Mouse (Mus musculus) MEL (cell line): ENCODE results near the gene Iqcf1.

Experiments used
- CHD2 ChIP-seq: IDR thresholded peaks from 2 replicates; pipeline ENCODE4 v1.6.1; 2011; ENCODE audit warnings: low read length, improper control_type of control experiment
- CTCF ChIP-seq, 3 experiments: IDR thresholded peaks in 2 of 3; conservative IDR thresholded peaks in 1 of 3; 2 replicates each; pipeline ENCODE4 v1.5.1; 2011 to 2012; ENCODE audit warnings: low read length in 3 of 3, low read depth in 2 of 3, mild to moderate bottlenecking in 2 of 3, improper control_type of control experiment in 1 of 3, inconsistent platforms in 1 of 3, mixed read lengths in 1 of 3, moderate library complexity in 1 of 3; ENCODE audit not compliant: control insufficient read depth in 1 of 3, insufficient read depth in 1 of 3, poor library complexity in 1 of 3, severe bottlenecking in 1 of 3
- EP300 ChIP-seq, 2 experiments: IDR thresholded peaks; 2 replicates each; pipeline ENCODE4 v1.6.1; 2011; ENCODE audit warnings: improper control_type of control experiment in 2 of 2, low read length in 2 of 2, low read depth in 1 of 2, mild to moderate bottlenecking in 1 of 2
- GATA1 ChIP-seq: IDR thresholded peaks from 2 replicates; pipeline ENCODE4 v1.6.1; 2011; ENCODE audit warnings: low read depth, low read length, improper control_type of control experiment
- MAX ChIP-seq: IDR thresholded peaks from 2 replicates; pipeline ENCODE4 v1.6.1; 2011; ENCODE audit warnings: low read length, improper control_type of control experiment
- MAZ ChIP-seq: IDR thresholded peaks from 2 replicates; pipeline ENCODE4 v1.6.1; 2012; ENCODE audit warnings: low read depth, mild to moderate bottlenecking, inconsistent platforms, low read length, improper control_type of control experiment
- MYC ChIP-seq: IDR thresholded peaks from 2 replicates; pipeline ENCODE4 v1.6.1; 2011; ENCODE audit warnings: low read depth, mild to moderate bottlenecking, low read length, improper control_type of control experiment, moderate library complexity
- NRF1 ChIP-seq: IDR thresholded peaks from 2 replicates; pipeline ENCODE4 v1.6.1; 2014; ENCODE audit warnings: low read depth, mild to moderate bottlenecking, inconsistent platforms, low read length, improper control_type of control experiment, moderate library complexity; ENCODE audit not compliant: poor library complexity, insufficient read depth, severe bottlenecking
- POLR2A ChIP-seq, 2 experiments: IDR thresholded peaks; 2 replicates each; pipeline ENCODE4 v1.6.1; 2011 to 2012; ENCODE audit warnings: low read length in 2 of 2, mild to moderate bottlenecking in 2 of 2, control low read depth in 1 of 2, improper control_type of control experiment in 1 of 2, low read depth in 1 of 2, moderate library complexity in 1 of 2; ENCODE audit not compliant: control insufficient read depth in 1 of 2, insufficient read depth in 1 of 2, poor library complexity in 1 of 2
- POLR2AphosphoS2 ChIP-seq: IDR thresholded peaks from 2 replicates; pipeline ENCODE4 v1.6.1; 2011; ENCODE audit warnings: low read length, improper control_type of control experiment
- SIN3A ChIP-seq: IDR thresholded peaks from 2 replicates; pipeline ENCODE4 v1.6.1; 2012; ENCODE audit warnings: low read length, improper control_type of control experiment, inconsistent platforms
- TCF12 ChIP-seq: IDR thresholded peaks from 2 replicates; pipeline ENCODE4 v1.6.1; 2014; ENCODE audit warnings: low read depth, mild to moderate bottlenecking, inconsistent platforms, low read length, improper control_type of control experiment, moderate library complexity
- USF2 ChIP-seq, 2 experiments: IDR thresholded peaks; 2 replicates each; pipeline ENCODE4 v1.6.1; 2011 to 2012; ENCODE audit warnings: improper control_type of control experiment in 2 of 2, low read length in 2 of 2, borderline replicate concordance in 1 of 2, inconsistent platforms in 1 of 2, low read depth in 1 of 2, mild to moderate bottlenecking in 1 of 2; ENCODE audit not compliant: insufficient read depth in 1 of 2

DNA sequence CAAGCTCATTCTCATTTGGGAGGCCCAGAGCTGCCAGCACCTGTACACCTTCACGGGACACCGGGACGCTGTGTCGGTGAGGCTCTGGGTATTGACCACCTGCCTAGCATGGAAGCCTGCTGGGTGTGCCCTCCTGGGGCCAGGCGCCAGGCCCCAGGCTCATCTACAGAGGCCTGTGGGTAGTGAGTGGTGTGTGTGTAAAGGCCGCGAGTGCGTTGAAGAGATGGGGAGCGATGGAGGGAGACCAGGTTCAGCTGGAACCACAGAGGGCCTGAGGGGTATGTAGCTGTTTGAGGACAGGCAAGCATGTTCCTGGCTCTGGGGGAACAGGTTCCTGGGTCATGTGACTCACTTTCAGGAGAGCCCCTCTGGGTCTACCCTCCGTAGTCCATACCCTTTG, 16.6 kb upstream of the Iqcf1 start:
- TF ChIP-seq EP300 (IDR thresholded peaks at IDR 0.05; ENCODE audit: low read depth in 1 of 2, low read length in 2 of 2): no peak
- TF ChIP-seq GATA1: no peak
- TF ChIP-seq POLR2AphosphoS2: no peak
- TF ChIP-seq MYC: no peak
- no peak for TF ChIP-seq USF2 (IDR thresholded peaks at IDR 0.05; ENCODE audit: borderline replicate concordance in 1 of 2, insufficient read depth in 1 of 2, low read depth in 1 of 2, low read length in 2 of 2)
- TF ChIP-seq POLR2A (IDR thresholded peaks at IDR 0.05; ENCODE audit: control insufficient read depth in 1 of 2, insufficient read depth in 1 of 2, low read depth in 1 of 2, low read length in 2 of 2, poor library complexity in 1 of 2): no peak
- TF ChIP-seq MAZ: no peak
- TF ChIP-seq CTCF (IDR thresholded peaks at IDR 0.05 in 2 of 3, conservative IDR thresholded peaks at IDR 0.05 in 1 of 3; ENCODE audit: control insufficient read depth in 1 of 3, insufficient read depth in 1 of 3, low read depth in 2 of 3, low read length in 3 of 3, poor library complexity in 1 of 3, severe bottlenecking in 1 of 3): no peak
- no peak for TF ChIP-seq TCF12
- no peak for TF ChIP-seq CHD2
- no peak for TF ChIP-seq SIN3A
- no peak for TF ChIP-seq NRF1
- TF ChIP-seq MAX: no peak
